Mouse (Mus musculus) adrenal gland, postnatal 4 days (tissue): ENCODE results near the gene Awat1. TPM values are rescaled to one million over a fixed set of nuclear protein-coding genes. Genes with fewer than 3 reads are reported as not detected.
A peak's percentile ranks its signal among the peaks of the same experiment; 100 is the strongest.

Experiments
- DNase-seq, 2 experiments: peaks; one replicate each; pipeline ENCODE4 v3.0.0; 2021 to 2022; ENCODE audit warnings: low spot score in 2 of 2, mixed read lengths in 2 of 2
- long read RNA-seq, 2 experiments: library from polyadenylated mRNA; stranded (forward); transcript quantifications; one replicate each; pipeline ENCODE4 v2.0.0; 2021
- total RNA-seq, 2 experiments: library from RNA; stranded (reverse); gene quantifications; 2 replicates each; pipeline ENCODE4 v1.2.3; 2021

The Awat1 gene
- not detected for total RNA-seq
- long read RNA-seq, experiment 1 = 0 reads
- long read RNA-seq, experiment 2 = 0 reads

DNA sequence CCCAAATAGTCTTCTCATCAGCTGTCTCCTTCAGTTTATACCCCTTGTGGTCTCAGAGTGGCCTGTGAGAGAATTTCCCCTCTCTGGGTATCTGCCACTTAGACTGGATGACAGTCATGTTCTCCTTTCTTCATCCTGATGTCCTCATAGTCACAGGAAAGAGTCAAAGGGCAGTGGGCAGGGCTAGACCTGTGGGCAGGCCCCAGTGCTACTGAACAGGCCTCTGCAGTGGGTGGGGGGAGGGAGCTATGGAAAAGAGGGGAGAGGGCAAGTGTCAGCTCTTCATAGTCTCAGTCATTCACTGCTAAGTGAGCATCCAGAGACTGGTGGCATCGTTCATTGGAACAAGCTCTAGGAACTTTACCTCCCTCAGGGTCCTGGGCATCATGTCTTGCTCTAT lies at the start of gene Awat1:
TSS of gene Awat1 (plus strand) at position 301 of the 400 bp plus-strand sequence.
- DNase-seq = no peak

GRCm38 (mm10) chrX:100524471-100524870 lies 47.6 kb upstream of the Awat1 start, which contains the start of gene Dgat2l6:
Dgat2l6 (plus strand) TSS chrX:100524838.
- DNase-seq = no peak

GRCm38 (mm10) chrX:100556026-100556425 lies 16.0 kb upstream of the Awat1 start:
- no peak for DNase-seq

- no peak for DNase-seq
Measured at GRCm38 (mm10) chrX:100565696-100566095, 6.4 kb upstream of the Awat1 start.

DNA sequence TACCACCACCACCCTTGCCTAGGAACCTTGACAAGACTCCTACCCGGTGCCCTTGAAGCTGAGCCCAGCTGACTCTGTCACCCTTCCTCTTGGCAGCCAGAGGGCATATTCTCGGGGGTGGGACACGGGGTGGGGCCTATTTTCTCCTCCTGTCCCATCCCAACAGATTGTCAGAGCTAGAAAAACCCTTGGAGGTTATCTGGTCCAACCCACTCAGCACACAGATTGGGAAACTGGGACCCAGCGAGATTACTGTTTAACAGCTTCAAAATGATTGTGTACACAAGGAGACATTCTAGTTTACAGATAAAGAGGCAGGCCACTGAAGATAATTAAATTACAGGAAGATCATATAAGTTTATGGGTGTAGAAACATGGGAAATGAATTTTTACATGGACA lies 22.7 kb downstream of the Awat1 start, which contains the start of gene P2ry4:
TSS of gene P2ry4 (minus strand) at position 79 of the 400 bp plus-strand sequence.
- DNase-seq = no peak

GRCm38 (mm10) chrX:100597439-100597838 lies 25.4 kb downstream of the Awat1 start:
- DNase-seq = no peak

DNA sequence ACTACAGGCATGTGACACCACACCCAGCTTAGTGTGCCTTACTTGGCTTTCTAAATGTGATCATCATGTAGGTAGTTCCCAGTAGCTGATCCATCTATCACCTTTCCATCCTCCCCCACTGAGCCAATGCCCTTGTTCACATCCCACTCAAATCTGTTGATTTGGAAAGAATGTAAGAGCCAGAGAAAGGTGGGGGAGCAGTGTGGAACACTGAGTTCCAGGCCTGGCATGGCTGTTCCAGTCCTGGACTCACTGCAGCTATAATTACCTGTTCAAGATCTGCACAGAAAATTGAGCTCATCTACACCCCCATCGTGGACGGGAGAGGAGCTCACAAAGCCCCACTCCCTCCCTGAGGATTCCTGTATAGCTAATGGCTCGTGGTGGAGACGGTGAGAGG lies 27.7 kb downstream of the Awat1 start:
- DNase-seq = no peak

DNA sequence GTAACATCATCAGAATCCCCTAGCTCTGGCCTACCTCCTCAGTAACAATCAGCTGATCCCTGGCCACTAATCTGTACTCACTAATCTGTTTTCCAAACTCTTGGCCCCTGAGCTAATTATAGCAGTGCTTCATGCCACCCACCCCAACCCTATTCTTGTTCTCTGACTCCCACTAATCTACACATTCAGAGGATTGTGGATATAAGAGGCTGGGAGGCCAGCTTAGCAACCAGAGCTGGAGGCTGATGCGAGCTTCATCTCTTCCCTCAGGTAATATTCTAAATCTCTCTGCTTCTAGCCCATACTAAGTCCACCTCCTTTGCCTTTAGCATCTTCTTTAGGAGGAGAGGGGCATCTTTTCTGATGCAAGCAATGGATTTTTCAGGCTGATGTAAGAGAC lies 33.3 kb downstream of the Awat1 start, which contains the start of gene Arr3:
TSS of gene Arr3 (plus strand) at position 184 of the 400 bp plus-strand sequence.
- DNase-seq = no peak

DNA sequence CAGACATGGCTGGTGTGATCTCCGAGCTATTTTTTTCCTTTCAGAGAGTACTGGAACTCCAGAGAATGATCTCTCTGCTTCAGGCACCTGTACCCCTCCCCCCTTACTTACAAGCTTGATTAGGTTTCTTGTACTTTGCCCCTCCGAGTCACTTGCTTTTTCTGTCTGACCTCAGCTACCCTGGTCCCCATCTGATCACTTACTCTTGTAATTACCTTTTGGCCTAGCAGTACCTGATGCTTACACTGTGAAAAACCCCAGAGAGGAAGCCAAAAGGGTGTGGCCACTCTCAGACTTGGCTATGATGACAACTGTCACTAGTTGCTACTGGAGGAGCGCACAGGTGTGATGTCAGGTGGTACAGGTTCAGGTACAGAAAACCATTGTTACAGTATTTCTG lies 46.4 kb downstream of the Awat1 start:
- DNase-seq = no peak

DNA sequence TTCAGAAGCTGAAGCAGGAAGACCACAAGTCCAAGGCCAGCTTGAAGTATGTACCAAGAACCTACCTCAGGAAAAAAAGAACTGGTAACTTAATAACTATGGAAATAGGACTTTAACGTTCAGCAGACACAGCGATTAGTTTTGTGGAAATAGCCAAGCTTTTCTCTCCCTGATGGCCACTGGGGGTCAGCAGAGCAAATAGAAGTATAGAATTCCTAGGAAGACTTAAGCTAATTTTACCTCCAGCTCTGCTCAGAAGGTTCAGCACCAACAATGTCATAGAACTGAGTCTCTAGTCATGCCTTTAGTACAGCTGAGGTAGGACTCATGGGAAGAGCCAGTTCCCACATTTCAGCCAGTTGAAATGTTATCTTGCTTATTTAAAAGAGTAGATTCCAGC lies 49.3 kb downstream of the Awat1 start:
- no peak for DNase-seq

DNA sequence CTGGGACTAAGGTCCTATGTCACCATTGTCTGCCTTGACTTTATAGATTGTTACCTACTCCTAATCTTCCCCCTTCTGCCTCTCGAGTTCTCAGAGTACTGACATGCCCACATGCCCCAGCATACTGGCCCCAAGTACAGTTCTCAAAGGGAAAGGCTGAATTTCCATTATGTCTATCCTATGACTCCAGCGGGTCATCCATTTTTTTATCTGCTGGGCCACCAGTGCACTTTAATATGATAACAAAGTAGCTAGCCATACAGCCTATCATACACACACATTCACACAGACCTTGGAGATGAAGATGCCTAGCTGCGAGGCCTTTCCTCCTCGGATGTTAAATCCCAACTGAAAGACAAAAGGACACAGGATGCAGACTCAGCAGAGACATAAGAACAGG lies 52.2 kb downstream of the Awat1 start:
- DNase-seq = no peak

- no peak for DNase-seq
Measured at GRCm38 (mm10) chrX:100625146-100625545, 53.1 kb downstream of the Awat1 start.

GRCm38 (mm10) chrX:100625546-100625801 lies 53.4 kb downstream of the Awat1 start, which contains the start of gene Kif4:
Kif4 (plus strand) TSS chrX:100625737.
- no peak for DNase-seq

DNA sequence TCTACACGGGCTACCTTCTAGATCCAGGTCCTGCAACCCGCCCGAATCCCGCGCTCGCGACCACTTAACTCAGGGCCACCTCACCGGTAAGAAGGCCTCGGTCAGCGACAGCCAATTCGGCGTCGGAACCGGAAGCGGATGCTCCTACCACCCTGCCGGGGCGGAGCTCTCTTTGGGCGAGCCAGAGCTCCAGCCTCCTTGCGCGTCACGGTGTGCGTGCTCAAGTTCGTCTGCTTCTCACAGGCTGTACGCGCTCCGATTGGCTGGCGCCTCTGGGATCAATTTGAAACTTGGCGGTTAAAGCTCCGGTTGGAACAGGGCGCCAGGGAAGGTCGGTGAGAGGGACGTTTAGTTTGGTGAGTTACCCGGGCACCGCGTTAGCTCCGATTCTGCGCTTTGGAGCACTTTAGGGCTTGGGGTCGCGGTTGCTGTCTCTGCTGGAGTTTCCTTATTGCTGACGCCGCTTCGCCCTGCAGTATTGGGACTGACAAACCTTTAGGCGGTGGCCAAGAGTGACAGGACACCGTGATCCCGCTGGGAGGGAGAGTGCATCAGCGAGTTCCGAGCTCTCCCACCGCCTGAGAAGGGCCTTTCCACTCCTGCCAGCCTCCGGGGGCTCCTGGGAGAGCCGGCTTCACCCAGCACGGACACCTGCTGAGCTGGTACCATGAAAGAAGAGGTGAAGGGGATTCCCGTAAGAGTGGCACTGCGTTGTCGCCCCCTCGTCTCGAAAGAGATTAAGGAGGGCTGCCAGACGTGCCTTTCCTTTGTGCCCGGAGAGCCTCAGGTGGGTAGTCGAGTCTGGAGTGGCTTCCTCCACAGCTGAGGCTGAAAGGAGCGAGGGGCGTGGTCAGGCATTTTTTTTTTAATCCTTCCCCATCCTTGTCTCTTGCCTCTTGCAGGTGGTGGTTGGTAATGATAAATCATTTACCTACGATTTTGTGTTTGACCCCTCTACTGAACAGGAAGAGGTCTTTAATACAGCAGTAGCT lies 54.0 kb downstream of the Awat1 start, which contains the start of gene Pdzd11:
TSS of gene Pdzd11 (minus strand) at position 767 of the 992 bp plus-strand sequence.
- DNase-seq = peak; percentile 42 to 75

Other genes with a start within 250 kb of the Awat1 start
- gene Otud6a, start 143.2 kb upstream of the Awat1 start, total RNA-seq = not detected
- gene Awat2, start 129.5 kb upstream of the Awat1 start, total RNA-seq = 1 to 10 TPM in 1 of 2 experiments, under 1 TPM in 1; 0.73 to 1.0 TPM
- gene Igbp1, start 78.0 kb upstream of the Awat1 start, total RNA-seq = 10 to 100 TPM; 78.7 to 83.4 TPM
- not detected for gene Dgat2l6, start 47.4 kb upstream of the Awat1 start, total RNA-seq
- gene P2ry4, start 22.6 kb downstream of the Awat1 start, total RNA-seq = under 1 TPM in 1 of 2 experiments, not detected in 1; 0.23 TPM
- not detected for gene Arr3, start 33.2 kb downstream of the Awat1 start, total RNA-seq
- gene Kif4, start 53.5 kb downstream of the Awat1 start, total RNA-seq = 10 to 100 TPM; 13.2 to 16.4 TPM
- gene Pdzd11, start 54.3 kb downstream of the Awat1 start, total RNA-seq = 10 to 100 TPM; 35.7 to 41.8 TPM
- gene Gdpd2, start 157.6 kb downstream of the Awat1 start, total RNA-seq = 1 to 10 TPM; 2.8 to 3.1 TPM
- 10 to 100 TPM; 33.8 to 35.1 TPM for gene Dlg3, start 195.5 kb downstream of the Awat1 start, total RNA-seq